Mouse (Mus musculus) C2C12 (cell line): ENCODE measurements around the gene Gm3542. TPM values are rescaled to one million over a fixed set of nuclear protein-coding genes. Genes with fewer than 3 reads are reported as not detected.
"Not testable (repeated sequence)": the region's sequence is repeated elsewhere in the genome, so short reads cannot be mapped to it uniquely, and the experiment has no call there.

Experiments used
- H3K27me3 ChIP-seq: one replicate; pipeline ENCODE4 v1.6.1; 2011; ENCODE audit not compliant: control insufficient read depth, insufficient read depth, insufficient read length
- H3K36me3 ChIP-seq: one replicate; pipeline ENCODE4 v1.6.1; 2011; ENCODE audit not compliant: control insufficient read depth, insufficient read depth
- H3K4me3 ChIP-seq: one replicate; pipeline ENCODE4 v1.5.1; 2011; ENCODE audit warnings: mild to moderate bottlenecking, control low read depth; ENCODE audit not compliant: poor library complexity, insufficient read depth, severe bottlenecking
- H3K79me2 ChIP-seq: one replicate; pipeline ENCODE4 v1.6.1; 2011; ENCODE audit not compliant: control insufficient read depth, insufficient read depth
- H3K79me3 ChIP-seq: one replicate; pipeline ENCODE4 v1.6.1; 2011; ENCODE audit warnings: low read depth, control low read depth
- H3ac ChIP-seq: one replicate; pipeline ENCODE3; 2011; ENCODE audit warnings: low read depth; ENCODE audit not compliant: control insufficient read depth, insufficient read length
- long read RNA-seq, 2 experiments: library from polyadenylated mRNA; unstranded; transcript quantifications; one replicate each; pipeline ENCODE4 v2.0.0; 2019 to 2020
- polyA plus RNA-seq: library from polyadenylated mRNA; unstranded; fragments of >200 nt; fragmentation: generic; extraction: Trizol; gene quantifications from one replicate; pipeline ENCODE4 v1.2.1, GENCODE M21; 2012; ENCODE audit warnings: missing spikeins

Gm3542 gene
- polyA plus RNA-seq = not detected
- long read RNA-seq, experiment 1 = 0 reads
- long read RNA-seq, experiment 2 = 0 reads

DNA sequence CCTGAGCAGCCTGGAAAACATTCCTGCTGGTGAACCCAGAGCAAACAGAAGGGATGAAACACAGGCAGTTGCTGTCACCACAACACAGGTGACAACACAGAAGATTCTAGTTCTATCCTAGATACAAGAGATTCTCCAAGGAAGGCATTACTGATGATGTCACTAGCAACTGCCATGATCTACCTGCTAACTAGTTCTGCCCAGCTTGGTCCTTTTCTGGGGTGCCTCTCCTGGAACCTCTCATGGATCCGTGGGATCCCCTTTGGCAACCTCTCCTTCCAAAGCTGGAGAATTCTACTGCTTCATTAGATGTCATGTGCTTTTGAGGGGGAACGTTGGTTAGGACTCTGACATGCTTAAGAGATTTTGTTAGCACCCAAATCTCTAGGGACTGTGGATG lies at the start of gene Gm3542:
Gene Gm3542 (minus strand): TSS at position 101 of the 400 bp plus-strand sequence.
- not testable (repeated sequence) for H3K79me2 ChIP-seq, H3K4me3 ChIP-seq, H3K36me3 ChIP-seq, H3K79me3 ChIP-seq, H3ac ChIP-seq, H3K27me3 ChIP-seq

Other genes starting within 250 kb of the Gm3542 start
- gene Gm8279, start 203.4 kb downstream of the Gm3542 start, polyA plus RNA-seq = not detected
- not detected for gene Gm3317, start 170.4 kb downstream of the Gm3542 start, polyA plus RNA-seq
- not detected for gene Gm8271, start 149.1 kb downstream of the Gm3542 start, polyA plus RNA-seq
- not detected for gene Gm3526, start 74.3 kb downstream of the Gm3542 start, polyA plus RNA-seq
- gene Gm3500, start 54.1 kb upstream of the Gm3542 start, polyA plus RNA-seq = not detected
- gene Gm3194, start 120.5 kb upstream of the Gm3542 start, polyA plus RNA-seq = not detected
- not detected for gene Gm8246, start 142.9 kb upstream of the Gm3542 start, polyA plus RNA-seq
- not detected for gene Gm3187, start 149.3 kb upstream of the Gm3542 start, polyA plus RNA-seq
- not detected for gene Gm3488, start 166.7 kb upstream of the Gm3542 start, polyA plus RNA-seq
- 0.02 TPM for gene Gm3532, start 203.6 kb upstream of the Gm3542 start, polyA plus RNA-seq